Mouse (Mus musculus): ENCODE results near the gene Nol7. TPM values are rescaled to one million over a fixed set of nuclear protein-coding genes. Genes with fewer than 3 reads are reported as not detected.

The Nol7 gene
- total and polyA plus RNA-seq, 3 experiments, result 165 to 329 (median 260) TPM

GRCm38 (mm10) chr13:43349376-43349775 lies 48.8 kb upstream of the Nol7 start:
- peaks cover 0 to 7% of the 10 kb centered on the region in 2 experiments; a peak in 2 of 4 replicates for H3K4me1 ChIP-seq (ENCODE audit: control insufficient read depth in 1 of 2, insufficient read depth in 2 of 2)
- no peaks in the 10 kb centered on the region for H3K27me3 ChIP-seq (replicated peaks)
- in situ Hi-C loops (cut with MboI; ENCODE audit: low pct_ligation_motif_present, low pct_unique_long_range_greater_than_20kb, low sequenced_read_pairs) (no loop called here), dilution Hi-C loops (cut with MboI; ENCODE audit: extremely low pct_ligation_motif_present, extremely low pct_unique_long_range_greater_than_20kb, low sequenced_read_pairs) (no loop called here)
- no peaks in the 10 kb centered on the region for H3K36me3 ChIP-seq (replicated peaks in 1 of 2; ENCODE audit: control insufficient read depth in 1 of 2, insufficient read depth in 1 of 2, low read length in 1 of 2)
- H3K27ac ChIP-seq (ENCODE audit: insufficient read depth, low read depth), result no peak overlapping the region
- H3K4me2 ChIP-seq (ENCODE audit: insufficient read depth, low read depth, poor library complexity, severe bottlenecking), result no peak overlapping the region
- no peak for TF ChIP-seq RAD21 (IDR thresholded peaks at IDR 0.05; ENCODE audit: low read depth, low read length)
- no peak for TF ChIP-seq MAX (IDR thresholded peaks at IDR 0.05; ENCODE audit: low read length)
- TF ChIP-seq JUN (IDR thresholded peaks at IDR 0.05; ENCODE audit: insufficient read depth, low read depth, low read length), result no peak
- no peak for TF ChIP-seq CHD2 (IDR thresholded peaks at IDR 0.05; ENCODE audit: low read length)
- no peaks in the 10 kb centered on the region for H3K9me3 ChIP-seq (replicated peaks; ENCODE audit: low read length)
- H3K4me3 ChIP-seq (replicated peaks in 1 of 3; ENCODE audit: low read depth in 2 of 3, low read length in 2 of 3, poor library complexity in 1 of 3), result no peak overlapping the region
- no peak overlapping the region for H3K9ac ChIP-seq (ENCODE audit: insufficient read depth, low read depth)
- no peak for DNase-seq (ENCODE audit: extremely low read depth)
- H3K79me2 ChIP-seq (replicated peaks; ENCODE audit: control insufficient read depth, extremely low read depth, insufficient read depth, poor library complexity, severe bottlenecking), result no peaks in the 10 kb centered on the region

- no peaks in the 10 kb centered on the region for H3K79me2 ChIP-seq (replicated peaks; ENCODE audit: control insufficient read depth, extremely low read depth, insufficient read depth, poor library complexity, severe bottlenecking)
- in situ Hi-C loops (cut with MboI; ENCODE audit: low pct_ligation_motif_present, low pct_unique_long_range_greater_than_20kb, low sequenced_read_pairs), result loop anchor here (25.0 kb wide), 1 partner anchor 387 kb away; no protein-coding TSS in a partner anchor
- DNase-seq (ENCODE audit: extremely low read depth), result no peak
- H3K36me3 ChIP-seq (replicated peaks in 1 of 2; ENCODE audit: control insufficient read depth in 1 of 2, insufficient read depth in 1 of 2, low read length in 1 of 2), result no peaks in the 10 kb centered on the region
- dilution Hi-C loops (cut with MboI; ENCODE audit: extremely low pct_ligation_motif_present, extremely low pct_unique_long_range_greater_than_20kb, low sequenced_read_pairs), result no loop called here
- H3K9me3 ChIP-seq (replicated peaks; ENCODE audit: low read length), result no peaks in the 10 kb centered on the region
- no peak overlapping the region for H3K9ac ChIP-seq (ENCODE audit: insufficient read depth, low read depth)
- no peak for TF ChIP-seq MEF2A (IDR thresholded peaks at IDR 0.05; ENCODE audit: borderline replicate concordance, low read depth, low read length)
- TF ChIP-seq MAX (IDR thresholded peaks at IDR 0.05; ENCODE audit: low read length), result no peak
- no peak for TF ChIP-seq POLR2AphosphoS2 (IDR thresholded peaks at IDR 0.05; ENCODE audit: low read depth, low read length)
- no peak for TF ChIP-seq CTCF (conservative IDR thresholded peaks at IDR 0.05 in 1 of 2, IDR thresholded peaks at IDR 0.05 in 1 of 2; ENCODE audit: low read depth in 2 of 2, low read length in 2 of 2)
- H3K27ac ChIP-seq (ENCODE audit: insufficient read depth, low read depth), result no peak overlapping the region
- no peak overlapping the region for H3K4me2 ChIP-seq (ENCODE audit: insufficient read depth, low read depth, poor library complexity, severe bottlenecking)
- no peak overlapping the region for H3K4me3 ChIP-seq (replicated peaks in 1 of 3; ENCODE audit: low read depth in 2 of 3, low read length in 2 of 3, poor library complexity in 1 of 3)
- peaks cover 0 to 7% of the 10 kb centered on the region in 2 experiments; a peak in 3 of 4 replicates for H3K4me1 ChIP-seq (ENCODE audit: control insufficient read depth in 1 of 2, insufficient read depth in 2 of 2)
- H3K27me3 ChIP-seq (replicated peaks), result no peaks in the 10 kb centered on the region
Observed at GRCm38 (mm10) chr13:43350489-43351169, 47.6 kb upstream of the Nol7 start.

- dilution Hi-C loops (cut with MboI; ENCODE audit: extremely low pct_ligation_motif_present, extremely low pct_unique_long_range_greater_than_20kb, low sequenced_read_pairs), result no loop called here
- no peaks in the 10 kb centered on the region; a peak in 1 of 4 replicates for H3K4me1 ChIP-seq (ENCODE audit: control insufficient read depth in 1 of 2, insufficient read depth in 2 of 2)
- DNase-seq (ENCODE audit: extremely low read depth), result no peak
- H3K9ac ChIP-seq (ENCODE audit: insufficient read depth, low read depth), result no peak overlapping the region
- no peak overlapping the region for H3K4me2 ChIP-seq (ENCODE audit: insufficient read depth, low read depth, poor library complexity, severe bottlenecking)
- H3K27me3 ChIP-seq (replicated peaks), result no peaks in the 10 kb centered on the region
- no peak overlapping the region for H3K27ac ChIP-seq (ENCODE audit: insufficient read depth, low read depth)
- no peaks in the 10 kb centered on the region for H3K79me2 ChIP-seq (replicated peaks; ENCODE audit: control insufficient read depth, extremely low read depth, insufficient read depth, poor library complexity, severe bottlenecking)
- in situ Hi-C loops (cut with MboI; ENCODE audit: low pct_ligation_motif_present, low pct_unique_long_range_greater_than_20kb, low sequenced_read_pairs), result loop anchor here (25.0 kb wide), 1 partner anchor 384 kb away; no protein-coding TSS in a partner anchor
- no peaks in the 10 kb centered on the region for H3K36me3 ChIP-seq (replicated peaks in 1 of 2; ENCODE audit: control insufficient read depth in 1 of 2, insufficient read depth in 1 of 2, low read length in 1 of 2)
- no peak overlapping the region for H3K4me3 ChIP-seq (replicated peaks in 1 of 3; ENCODE audit: low read depth in 2 of 3, low read length in 2 of 3, poor library complexity in 1 of 3)
- TF ChIP-seq CHD1 (IDR thresholded peaks at IDR 0.05; ENCODE audit: low read depth, low read length), result no peak
- no peak for TF ChIP-seq UBTF (IDR thresholded peaks at IDR 0.05; ENCODE audit: low read depth, low read length)
- no peak for TF ChIP-seq ZKSCAN1 (IDR thresholded peaks at IDR 0.05; ENCODE audit: borderline replicate concordance, low read depth, low read length)
- TF ChIP-seq MAFK (IDR thresholded peaks at IDR 0.05; ENCODE audit: insufficient replicate concordance, low read length), result no peak
- TF ChIP-seq SIN3A (IDR thresholded peaks at IDR 0.05; ENCODE audit: low read length), result no peak
- TF ChIP-seq TCF12 (IDR thresholded peaks at IDR 0.05; ENCODE audit: low read depth, low read length), result no peak
- TF ChIP-seq CHD2 (IDR thresholded peaks at IDR 0.05; ENCODE audit: low read length), result no peak
- TF ChIP-seq ELF1 (IDR thresholded peaks at IDR 0.05; ENCODE audit: low read depth, low read length), result no peak
- no peak for TF ChIP-seq MXI1 (IDR thresholded peaks at IDR 0.05; ENCODE audit: low read depth, low read length)
- TF ChIP-seq JUN (IDR thresholded peaks at IDR 0.05; ENCODE audit: insufficient read depth, low read depth, low read length), result no peak
- TF ChIP-seq ZC3H11A (IDR thresholded peaks at IDR 0.05; ENCODE audit: low read depth, low read length), result no peak
- TF ChIP-seq ZMIZ1 (IDR thresholded peaks at IDR 0.05; ENCODE audit: low read depth, low read length), result no peak
- no peak for TF ChIP-seq PAX5 (IDR thresholded peaks at IDR 0.05; ENCODE audit: low read length)
- TF ChIP-seq GABPA (IDR thresholded peaks at IDR 0.05; ENCODE audit: insufficient replicate concordance, low read depth, low read length), result no peak
- no peak for TF ChIP-seq ZNF384 (IDR thresholded peaks at IDR 0.05; ENCODE audit: low read depth, low read length)
- no peak for TF ChIP-seq USF2 (conservative IDR thresholded peaks at IDR 0.05; ENCODE audit: low read depth, low read length)
- TF ChIP-seq POLR2A (IDR thresholded peaks at IDR 0.05; ENCODE audit: low read depth, low read length), result no peak
- TF ChIP-seq HCFC1 (IDR thresholded peaks at IDR 0.05; ENCODE audit: low read depth, low read length), result no peak
- H3K9me3 ChIP-seq (replicated peaks; ENCODE audit: low read length), result no peaks in the 10 kb centered on the region
Observed at GRCm38 (mm10) chr13:43353356-43353755, 44.8 kb upstream of the Nol7 start.
